Mouse (Mus musculus) gonadal fat pad, adult 2 months (tissue): ENCODE results near the gene Hrh2. TPM values are rescaled to one million over a fixed set of nuclear protein-coding genes. Genes with fewer than 3 reads are reported as not detected.

Experiments used
- DNase-seq: peaks from one replicate; pipeline ENCODE4 v3.0.0-alpha.2; 2012; ENCODE audit warnings: low read depth
- polyA plus RNA-seq: library from polyadenylated mRNA; depleted of rRNA; stranded (reverse); fragments of >200 nt; gene quantifications from 2 replicates; pipeline ENCODE4 v1.2.3, GENCODE M21; 2012; rRNA removed

Hrh2 gene
- polyA plus RNA-seq, 1 experiment = 1.6 TPM

DNA sequence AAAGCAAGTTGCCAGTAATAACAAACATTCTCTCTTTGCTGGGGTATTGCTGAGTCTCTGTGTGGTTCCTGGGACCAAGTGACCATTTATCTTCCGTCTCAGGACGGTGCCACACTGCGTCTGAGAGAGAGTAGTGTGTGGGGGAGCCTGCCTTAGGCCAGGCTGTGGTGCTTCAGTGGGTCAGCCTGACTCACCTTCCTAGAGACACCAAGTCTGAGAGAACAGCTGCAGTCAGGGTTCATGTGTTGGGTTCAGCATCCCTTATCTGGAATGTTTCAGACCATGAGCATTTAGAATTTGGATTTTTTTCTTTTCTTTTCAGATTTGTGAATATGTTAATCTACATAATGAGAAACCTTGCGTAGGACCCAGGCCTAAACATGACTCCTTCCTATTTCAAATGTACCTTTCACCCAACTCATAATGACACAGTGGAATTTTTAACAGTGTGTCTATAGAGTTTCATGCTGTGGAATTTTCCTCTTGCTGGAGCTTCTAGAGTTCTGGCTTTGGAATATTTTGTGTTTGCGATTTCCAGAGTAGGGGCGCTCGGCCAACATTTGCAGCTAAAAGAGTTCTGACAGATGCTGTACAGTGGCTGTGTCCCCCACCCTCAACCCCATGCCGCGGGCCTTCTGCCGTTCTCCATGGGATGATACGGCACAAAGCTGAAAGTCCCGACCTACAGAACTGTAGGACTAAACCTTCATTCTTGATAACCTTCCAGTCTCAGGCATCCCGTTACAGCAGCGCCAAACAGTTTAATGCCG, 71.0 kb downstream of the Hrh2 start:
- no peak for DNase-seq

DNA sequence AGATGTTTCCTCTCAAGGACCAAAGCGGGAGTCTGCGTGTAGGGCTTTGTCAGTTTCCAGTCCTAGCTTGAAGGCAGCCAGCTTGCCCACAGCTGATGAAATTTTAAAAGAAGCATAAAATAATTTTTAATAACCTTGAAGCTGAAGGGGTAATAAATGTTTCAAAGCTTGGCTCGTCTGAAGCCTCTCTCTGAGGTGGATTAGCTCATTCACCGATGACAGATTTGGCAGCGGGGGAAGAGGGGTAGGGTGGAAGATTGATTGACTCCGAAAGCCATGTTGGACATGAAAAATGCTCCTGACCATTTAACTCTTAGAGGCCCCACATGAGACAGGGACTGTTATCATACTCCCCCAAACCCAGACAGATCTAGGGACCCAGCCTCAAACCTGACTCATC, 71.7 kb downstream of the Hrh2 start:
- DNase-seq = no peak

DNA sequence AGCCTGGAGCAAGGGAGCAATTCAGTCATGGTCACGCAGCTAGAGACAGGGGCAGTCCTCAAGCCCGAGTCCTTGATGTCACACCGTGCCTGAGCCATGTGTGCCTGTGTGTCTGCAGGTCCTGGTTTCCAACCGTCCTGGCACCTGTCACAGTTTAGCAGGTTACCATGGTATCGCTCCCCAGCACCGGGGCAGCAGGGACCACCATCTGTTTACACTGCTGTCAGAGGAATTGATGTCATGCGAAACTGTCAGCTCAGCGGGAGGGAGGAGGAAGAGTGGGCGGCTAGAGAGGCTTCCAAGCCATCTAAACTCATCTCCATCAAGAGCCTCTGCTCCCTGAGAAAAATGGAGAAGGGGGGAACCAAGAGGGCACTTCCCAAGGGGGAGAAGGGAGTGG, 74.5 kb downstream of the Hrh2 start:
- DNase-seq = no peak

DNA sequence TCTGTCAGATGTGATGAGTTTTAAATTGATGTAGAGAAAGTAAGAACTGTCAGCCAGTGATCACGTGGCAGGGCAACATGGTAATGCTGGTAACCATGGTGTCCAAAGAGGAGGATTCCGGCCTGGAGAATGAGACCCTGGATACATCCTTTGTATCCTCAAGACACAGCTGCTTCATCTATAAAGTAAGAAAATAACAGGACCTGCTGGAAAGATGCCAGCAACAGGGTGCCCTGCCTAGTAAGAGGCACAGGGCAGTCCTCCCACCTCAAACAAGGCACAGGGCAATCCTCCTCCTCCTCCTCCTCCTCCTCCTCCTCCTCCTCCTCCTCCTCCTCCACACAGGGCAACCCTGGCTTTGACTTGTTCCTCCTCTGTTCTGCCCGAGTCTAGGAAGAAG, 77.2 kb downstream of the Hrh2 start:
- no peak for DNase-seq

DNA sequence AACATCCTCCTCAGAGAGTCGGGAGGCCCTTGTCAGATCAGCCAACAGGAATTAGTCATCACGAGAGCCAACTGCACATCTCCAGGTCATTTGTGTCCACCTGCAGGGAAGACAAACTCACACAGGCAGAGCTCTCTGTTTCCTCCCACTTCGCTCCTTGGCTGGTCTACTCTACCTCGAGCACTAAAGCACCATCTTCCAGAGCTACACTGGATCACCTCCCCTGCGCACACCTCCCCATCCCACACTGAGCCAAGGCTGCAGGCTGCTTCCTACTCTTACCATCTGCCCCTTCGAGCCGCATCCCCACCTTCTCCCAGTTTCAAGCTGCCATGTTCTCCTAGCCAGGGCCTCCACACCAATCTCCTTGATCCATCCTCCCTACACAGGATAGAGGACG, 77.7 kb downstream of the Hrh2 start:
- no peak for DNase-seq

DNA sequence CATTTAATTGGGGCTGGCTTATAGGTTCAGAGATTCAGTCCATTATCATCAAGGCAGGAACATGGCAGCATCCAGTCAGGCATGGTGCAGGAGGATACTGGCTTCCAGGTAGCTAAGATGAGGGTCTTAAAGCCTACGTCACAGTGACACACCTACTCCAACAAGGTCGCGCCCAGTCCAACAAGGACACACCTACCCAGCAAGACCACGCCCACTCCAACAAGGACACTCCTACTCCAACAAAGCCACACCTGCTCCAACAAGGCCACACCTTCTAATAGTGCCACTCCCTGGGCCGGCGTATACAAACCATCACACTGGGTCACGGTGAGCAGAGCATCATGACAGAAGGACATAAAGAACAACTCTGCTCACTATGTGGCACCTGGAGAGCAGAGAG, 80.1 kb downstream of the Hrh2 start:
- no peak for DNase-seq

DNA sequence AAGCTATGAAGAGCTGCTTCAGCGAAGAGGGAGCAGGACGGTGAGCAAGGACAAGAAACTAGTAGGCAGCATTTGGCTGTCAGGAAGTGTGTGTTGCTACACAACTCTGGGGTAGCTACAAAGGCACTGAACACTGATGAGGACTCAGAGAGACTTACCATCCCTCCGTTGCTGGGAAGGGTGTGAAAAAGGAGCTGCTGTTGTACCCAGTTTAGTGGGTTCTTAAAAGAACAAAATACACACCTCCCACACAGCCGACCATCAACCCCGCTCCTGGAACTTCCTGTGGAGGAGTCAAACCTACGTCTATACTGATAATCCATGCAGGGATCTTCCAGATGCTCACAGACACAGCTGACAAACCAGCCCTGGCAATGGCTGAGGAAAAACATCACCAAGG, 85.5 kb downstream of the Hrh2 start:
- DNase-seq = no peak

DNA sequence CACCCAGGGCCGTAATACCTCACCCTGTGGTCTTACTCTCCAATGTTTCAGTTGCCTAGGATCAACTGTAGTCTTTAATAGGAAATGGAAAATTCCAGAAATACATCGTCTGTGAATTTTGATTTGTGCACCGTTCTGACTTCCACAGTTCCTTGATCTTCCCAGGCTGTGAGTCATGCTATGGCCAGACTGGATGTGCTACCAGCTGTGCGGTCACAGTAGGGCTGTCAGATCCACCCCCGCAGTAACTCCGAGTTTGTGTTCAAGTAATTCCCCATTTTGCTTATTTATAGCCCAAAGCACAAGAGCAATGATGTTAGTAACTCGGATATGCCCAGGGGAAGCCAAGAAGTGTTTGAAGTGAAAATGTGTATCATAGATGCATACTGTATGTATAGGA, 88.4 kb downstream of the Hrh2 start:
- no peak for DNase-seq

DNA sequence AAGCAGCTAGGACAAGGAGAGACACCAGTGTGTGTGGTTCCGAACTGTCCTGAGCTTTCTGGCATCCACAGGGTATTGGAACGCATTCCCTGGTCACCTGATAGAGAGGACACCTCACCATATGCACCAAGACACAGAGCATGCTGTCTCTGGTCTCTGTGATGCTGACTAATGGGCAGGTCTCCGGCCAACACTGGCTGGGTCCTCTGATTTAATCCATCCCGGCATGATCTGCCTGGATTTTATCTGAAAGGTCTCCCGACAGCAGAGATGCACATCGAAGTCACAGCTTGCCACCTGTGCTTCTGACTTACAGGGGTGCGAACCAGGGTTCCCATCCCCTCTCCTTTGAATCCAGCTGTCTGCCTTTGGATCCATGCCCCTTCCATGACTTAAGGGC, 89.2 kb downstream of the Hrh2 start:
- no peak for DNase-seq

DNA sequence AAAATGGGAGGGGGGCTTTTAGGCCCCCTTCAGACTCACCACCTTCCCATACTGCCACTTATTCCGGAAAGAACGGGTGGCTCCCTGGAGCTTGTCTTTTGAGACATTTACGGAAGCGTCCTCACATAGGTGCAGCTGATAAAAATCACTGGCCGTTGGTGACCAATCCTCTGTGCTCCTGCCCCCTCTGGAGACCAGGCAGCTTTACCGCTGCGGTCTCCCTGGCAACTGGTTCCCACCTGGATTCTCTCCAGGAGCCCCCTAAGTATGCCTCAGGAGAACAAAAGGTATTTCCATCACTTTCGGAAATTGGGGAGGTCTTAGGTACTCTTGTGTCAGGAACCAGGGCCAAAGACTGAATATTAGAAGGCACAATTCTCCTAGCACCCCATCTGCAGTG, 89.7 kb downstream of the Hrh2 start:
- DNase-seq = no peak

DNA sequence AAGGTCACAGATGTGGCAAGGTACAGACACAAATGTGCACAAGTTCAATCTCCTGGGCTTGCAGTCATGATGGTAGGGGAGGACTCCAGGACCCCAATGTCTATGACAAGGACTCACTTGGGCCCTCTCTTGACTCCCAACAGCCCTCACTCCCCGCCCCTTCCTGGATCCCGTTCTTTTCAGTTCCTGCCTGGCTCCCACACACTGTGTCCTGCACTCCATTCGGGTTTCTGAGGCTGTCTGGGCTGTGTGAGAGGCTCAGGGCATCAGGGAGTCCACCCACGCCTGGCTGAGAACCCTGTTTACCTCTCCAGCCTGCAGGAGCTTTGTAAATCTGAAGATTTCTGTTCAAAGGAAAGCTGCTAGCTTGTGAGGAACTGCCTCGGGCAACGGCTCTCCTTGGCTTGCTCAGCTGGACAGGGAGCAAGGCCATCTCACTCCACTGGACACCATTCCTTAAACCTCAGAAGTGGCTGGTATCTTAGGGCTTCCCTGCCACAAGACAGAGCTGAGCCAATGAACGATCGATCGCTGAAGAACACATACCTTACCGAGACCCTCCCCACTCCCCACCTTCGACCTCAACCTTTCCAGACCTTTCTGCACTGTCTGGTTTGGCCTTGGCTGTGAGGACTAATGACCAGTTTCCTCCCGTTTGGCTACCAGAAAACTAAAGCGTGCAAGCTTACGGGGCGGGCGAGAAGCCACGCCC, 90.4 kb downstream of the Hrh2 start:
- no peak for DNase-seq

DNA sequence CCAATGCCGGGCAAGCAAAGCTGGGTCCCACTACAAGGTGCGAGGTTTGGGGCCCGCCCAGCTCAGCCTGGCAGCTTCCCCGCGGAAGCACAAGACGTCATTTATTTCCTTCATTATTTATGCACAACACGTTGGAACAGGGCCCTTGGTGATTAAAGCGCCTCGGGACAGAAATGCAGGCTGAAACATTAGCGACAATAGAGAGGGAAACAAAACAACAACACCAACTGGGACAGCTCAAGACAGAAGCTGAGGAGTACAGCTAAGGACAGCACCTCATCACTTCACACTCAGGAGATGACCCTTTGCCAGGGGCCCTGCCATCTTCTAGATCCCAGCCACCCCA, 90.9 kb downstream of the Hrh2 start:
- no peak for DNase-seq

Other genes with a start within 250 kb of the Hrh2 start
- gene Drd1, start 136.4 kb upstream of the Hrh2 start, polyA plus RNA-seq = 0.76 and 0.81 TPM in 2 replicates
- 40.1 and 50.0 TPM in 2 replicates for gene Sfxn1, start 120.3 kb upstream of the Hrh2 start, polyA plus RNA-seq
- 5.9 and 7.3 TPM in 2 replicates for gene Cplx2, start 179.2 kb downstream of the Hrh2 start, polyA plus RNA-seq